Mouse (Mus musculus) erythroblast, embryonic 14.5 days (primary cell): Measurements from ENCODE around the gene Rnase1.

Experiments
- GATA1 ChIP-seq: IDR thresholded peaks from 2 replicates; pipeline ENCODE4 v1.6.1; 2012; ENCODE audit warnings: low read length, inconsistent platforms, mixed read lengths
- TAL1 ChIP-seq: IDR thresholded peaks from 3 replicates; pipeline ENCODE4 v1.6.1; 2012; ENCODE audit warnings: low read length, inconsistent platforms, mixed read lengths

GRCm38 (mm10) chr14:51125684-51126083 is 20.9 kb downstream of the Rnase1 start:
- no peak for TF ChIP-seq GATA1
- no peak for TF ChIP-seq TAL1
